Mouse (Mus musculus): ENCODE results near the gene Spsb4.

The Spsb4 gene

GRCm38 (mm10) chr9:97017121-97017810 lies 1.4 kb downstream of the Spsb4 start:
- in situ Hi-C loops (cut with MboI, MseI): no loop called here

GRCm38 (mm10) chr9:97015751-97016150 lies 2.9 kb downstream of the Spsb4 start:
- in situ Hi-C loops (cut with MboI, MseI): no loop called here

- in situ Hi-C loops (cut with MboI, MseI): no loop called here
Observed at GRCm38 (mm10) chr9:97013698-97014097, 4.9 kb downstream of the Spsb4 start.

GRCm38 (mm10) chr9:97013153-97013552 lies 5.5 kb downstream of the Spsb4 start:
- in situ Hi-C loops (cut with MboI, MseI): no loop called here

- in situ Hi-C loops (cut with MboI, MseI): no loop called here
Observed at GRCm38 (mm10) chr9:97011454-97012195, 7.0 kb downstream of the Spsb4 start.

GRCm38 (mm10) chr9:97010447-97010846 lies 8.2 kb downstream of the Spsb4 start:
- in situ Hi-C loops (cut with MboI, MseI): no loop called here

GRCm38 (mm10) chr9:97004726-97005125 lies 13.9 kb downstream of the Spsb4 start:
- in situ Hi-C loops (cut with MboI, MseI): no loop called here

- in situ Hi-C loops (cut with MboI, MseI): no loop called here
Observed at GRCm38 (mm10) chr9:97003173-97003572, 15.5 kb downstream of the Spsb4 start.

GRCm38 (mm10) chr9:97002654-97003053 lies 16.0 kb downstream of the Spsb4 start:
- in situ Hi-C loops (cut with MboI, MseI): no loop called here

GRCm38 (mm10) chr9:97002025-97002424 lies 16.6 kb downstream of the Spsb4 start:
- in situ Hi-C loops (cut with MboI, MseI): no loop called here

GRCm38 (mm10) chr9:97001458-97001857 lies 17.2 kb downstream of the Spsb4 start:
- in situ Hi-C loops (cut with MboI, MseI): no loop called here

- in situ Hi-C loops (cut with MboI, MseI): no loop called here
Observed at GRCm38 (mm10) chr9:96995717-96996116, 22.9 kb downstream of the Spsb4 start.

GRCm38 (mm10) chr9:96994733-96995132 lies 23.9 kb downstream of the Spsb4 start:
- in situ Hi-C loops (cut with MboI, MseI): no loop called here

GRCm38 (mm10) chr9:96991118-96991517 lies 27.5 kb downstream of the Spsb4 start:
- in situ Hi-C loops (cut with MboI, MseI): no loop called here

GRCm38 (mm10) chr9:96989389-96989990 lies 29.2 kb downstream of the Spsb4 start:
- in situ Hi-C loops (cut with MboI, MseI): no loop called here

- in situ Hi-C loops (cut with MboI, MseI): no loop called here
Observed at GRCm38 (mm10) chr9:96986797-96987473, 31.7 kb downstream of the Spsb4 start.

- in situ Hi-C loops (cut with MboI, MseI): no loop called here
Observed at GRCm38 (mm10) chr9:96984034-96984433, 34.6 kb downstream of the Spsb4 start.

- in situ Hi-C loops (cut with MboI, MseI): no loop called here
Observed at GRCm38 (mm10) chr9:96982940-96983339, 35.7 kb downstream of the Spsb4 start.

GRCm38 (mm10) chr9:96982351-96982750 lies 36.3 kb downstream of the Spsb4 start:
- in situ Hi-C loops (cut with MboI, MseI): no loop called here

- in situ Hi-C loops (cut with MboI, MseI): no loop called here
Observed at GRCm38 (mm10) chr9:96981836-96982235, 36.8 kb downstream of the Spsb4 start.

GRCm38 (mm10) chr9:96981121-96981520 lies 37.5 kb downstream of the Spsb4 start:
- in situ Hi-C loops (cut with MboI, MseI): no loop called here

Measured in T-helper 1 cell (primary cell).